Mouse (Mus musculus) embryo, embryonic 11.5 days (tissue): ENCODE results near the gene Cx3cr1.

Experiments used
- DNase-seq: peaks from one replicate; pipeline ENCODE4 v3.0.0-alpha.2; 2012; ENCODE audit warnings: low read depth, low spot score

Cx3cr1 gene

DNA sequence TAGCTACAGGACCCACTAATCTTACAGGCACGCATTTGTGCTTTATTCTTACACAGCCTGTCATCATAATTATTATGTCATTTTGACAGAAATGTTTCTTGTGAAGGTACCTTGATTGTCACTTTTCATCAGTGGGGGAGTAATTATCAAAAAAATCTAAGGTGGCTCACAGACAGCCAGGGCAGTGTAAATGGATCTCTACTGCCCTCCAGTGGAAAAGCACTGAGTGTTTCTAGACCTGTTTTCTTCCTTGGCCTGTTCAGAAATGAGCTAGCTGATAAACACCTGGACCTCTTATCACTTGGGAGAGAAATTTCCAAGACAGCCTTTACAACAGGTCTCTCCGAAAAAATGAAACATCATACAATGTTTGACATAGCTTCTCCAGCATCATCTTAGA lies 179.0 kb downstream of the Cx3cr1 start:
- no peak for DNase-seq

DNA sequence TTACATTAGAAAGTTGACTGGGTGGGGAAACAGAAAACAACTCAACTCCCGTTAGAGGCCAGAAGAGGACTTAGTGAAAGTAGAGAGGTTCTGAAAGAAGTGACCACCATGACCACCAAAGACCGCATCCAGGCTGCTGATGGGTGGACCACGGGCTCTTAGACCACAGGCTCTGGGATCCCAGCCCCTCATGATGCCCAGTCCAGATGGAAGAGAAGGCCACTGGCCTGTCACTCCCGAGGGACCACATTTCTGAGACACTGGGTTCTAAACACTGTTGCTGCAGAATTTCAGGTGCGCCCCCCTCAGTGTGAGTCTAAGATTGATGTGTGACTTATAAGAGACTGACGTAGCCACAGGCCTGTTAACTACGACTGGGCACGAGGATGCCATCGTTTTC lies 180.2 kb downstream of the Cx3cr1 start:
- no peak for DNase-seq

DNA sequence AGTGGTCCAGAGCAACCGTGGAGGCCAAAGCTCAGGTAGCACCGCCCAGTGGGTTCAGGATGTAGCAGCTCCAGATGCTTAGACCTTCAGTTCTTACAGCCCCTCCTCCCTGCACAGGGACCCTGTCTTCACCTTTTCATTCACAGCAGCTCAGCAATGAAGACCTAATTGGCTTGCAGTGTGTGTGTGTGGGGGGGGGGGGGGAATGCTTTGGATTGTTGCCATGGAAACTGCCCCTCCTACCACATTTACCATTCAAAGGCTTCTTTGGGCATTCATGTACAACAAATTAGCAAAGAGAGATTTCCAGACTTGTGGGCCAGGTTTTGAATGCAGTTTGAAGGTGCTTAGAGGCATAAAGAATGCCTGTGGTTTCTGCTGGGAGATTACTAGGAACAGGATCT lies 180.8 kb downstream of the Cx3cr1 start:
- DNase-seq = no peak

DNA sequence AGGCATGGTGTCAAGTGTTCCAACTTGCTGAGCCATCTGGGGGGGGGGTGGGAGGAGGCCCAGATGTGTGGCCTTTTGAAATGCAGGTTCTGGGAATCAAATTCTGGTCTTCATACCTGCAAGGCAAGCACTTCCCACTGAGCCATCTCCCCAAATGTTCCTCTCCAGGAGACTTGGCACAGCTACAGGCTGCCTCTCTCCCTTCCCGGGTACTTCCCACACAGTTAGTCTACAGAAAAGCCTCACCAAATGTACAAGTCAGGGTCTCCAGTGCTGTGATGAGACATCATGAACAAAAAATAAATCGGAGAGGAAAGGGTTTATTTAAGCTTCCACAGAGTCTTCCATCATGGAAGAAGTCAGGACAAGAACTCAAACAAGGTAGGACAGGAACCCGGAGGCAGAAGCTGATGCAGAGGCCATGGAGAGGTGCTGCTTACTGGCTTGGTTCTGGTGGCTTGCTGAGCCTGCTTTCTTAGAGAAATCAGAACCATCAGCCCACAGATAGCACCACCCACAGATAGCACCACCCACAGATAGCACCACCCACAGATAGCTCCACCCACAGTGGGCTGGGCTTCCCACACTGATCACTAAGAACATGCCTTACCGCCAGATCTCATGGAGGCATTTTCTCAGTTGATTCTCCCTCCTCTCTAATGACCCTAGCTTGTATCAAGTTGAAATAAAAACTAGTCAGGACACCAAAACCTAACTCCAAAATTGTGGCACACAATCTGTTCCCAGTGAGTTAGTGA lies 182.4 kb downstream of the Cx3cr1 start:
- no peak for DNase-seq

DNA sequence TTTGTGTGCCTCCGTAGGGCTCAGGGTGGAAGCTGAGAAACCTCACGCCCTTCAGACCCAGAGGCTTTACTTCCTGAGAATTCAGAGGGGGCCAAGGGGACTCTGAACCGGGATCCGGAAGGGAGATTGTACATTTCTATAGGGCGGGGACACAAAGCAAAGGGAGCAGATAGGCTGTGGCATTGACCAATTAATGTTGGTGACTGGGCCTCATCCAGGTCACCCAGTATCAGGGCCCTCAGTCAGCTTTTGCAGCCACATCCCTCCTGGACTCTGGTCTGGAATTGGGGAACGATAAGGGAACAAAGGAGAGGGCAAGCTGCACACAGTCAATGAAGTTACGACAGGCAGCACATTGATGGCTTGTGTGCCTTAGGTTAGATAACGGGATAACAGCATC lies 215.5 kb downstream of the Cx3cr1 start:
- no peak for DNase-seq

DNA sequence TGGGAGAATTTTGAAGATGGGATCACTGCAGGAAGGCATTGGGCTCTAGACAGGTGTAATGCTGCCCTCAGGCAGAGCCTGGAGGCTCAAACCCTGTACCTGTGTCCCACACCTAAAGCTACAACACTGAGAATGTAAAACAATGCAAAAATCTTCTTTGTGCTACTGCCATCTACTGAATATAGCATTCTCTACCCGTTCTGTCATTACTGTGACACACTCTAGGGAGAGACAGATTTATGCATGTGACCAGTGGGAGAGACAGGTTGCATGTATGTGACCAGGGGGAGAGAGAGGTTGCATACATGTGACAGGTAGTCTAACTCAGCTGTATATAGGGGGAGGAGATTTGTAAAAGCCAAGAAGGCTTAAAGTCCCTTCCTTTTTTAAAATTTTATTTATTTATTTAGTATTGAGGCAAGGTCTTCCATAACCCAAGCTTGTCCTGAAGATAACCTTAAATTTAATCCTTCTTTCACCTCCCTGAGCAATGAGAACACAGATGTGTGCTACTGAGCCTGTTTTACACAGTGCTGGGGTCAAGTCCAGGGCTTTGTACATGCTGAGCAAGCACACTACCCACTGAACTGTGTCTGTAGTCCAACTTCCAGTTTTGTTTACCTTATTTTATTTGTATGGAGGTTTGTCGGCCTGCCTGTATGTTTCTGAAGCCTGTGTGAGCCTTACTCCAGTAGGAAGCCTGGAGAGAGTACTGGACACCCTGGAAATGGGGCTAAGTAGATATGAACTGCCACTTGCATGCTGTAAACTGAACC lies 216.4 kb downstream of the Cx3cr1 start:
- no peak for DNase-seq

DNA sequence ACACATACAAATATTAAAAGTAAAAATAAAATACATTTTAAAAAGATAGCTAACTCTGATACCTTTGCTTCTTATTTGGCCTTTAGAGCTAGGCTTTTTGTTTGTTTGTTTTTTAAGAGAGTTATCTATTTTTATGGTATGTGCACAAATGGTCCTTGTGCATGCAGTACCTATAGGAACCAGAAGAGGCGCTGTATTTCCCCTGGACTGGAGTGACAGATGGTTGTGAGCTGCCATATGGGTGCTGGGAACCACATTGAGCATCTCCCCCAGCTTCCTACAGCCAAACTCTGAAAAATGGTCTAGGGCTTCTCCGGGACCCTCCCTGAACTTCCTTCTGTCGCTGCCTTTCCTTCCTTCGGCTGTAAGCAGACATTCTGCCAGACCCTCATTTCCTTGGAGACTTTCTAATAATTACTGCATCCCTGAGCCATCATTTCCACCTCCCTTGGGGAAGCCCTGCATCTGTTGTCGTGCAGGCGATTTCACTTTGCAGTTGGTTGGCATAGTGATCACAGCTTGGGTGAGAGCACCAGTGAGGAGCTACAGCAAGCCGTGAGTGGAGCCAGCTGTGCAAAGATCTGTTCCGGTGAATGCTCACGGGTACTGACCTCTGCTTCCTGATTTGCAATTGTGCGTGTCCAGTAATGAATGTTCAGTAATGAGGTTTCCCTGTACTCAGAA lies 217.2 kb downstream of the Cx3cr1 start:
- no peak for DNase-seq
